Mouse (Mus musculus): ENCODE measurements around the gene Gm20388.

GRCm38 (mm10) chr8:121896476-121897145 lies 1986.0 kb downstream of the Gm20388 start:
- no peak for TF ChIP-seq CTCF (IDR thresholded peaks at IDR 0.05; ENCODE audit: low read depth, low read length)
- TF ChIP-seq POLR2AphosphoS5 (IDR thresholded peaks at IDR 0.05; ENCODE audit: insufficient replicate concordance, low read depth, low read length) = no peak
- TF ChIP-seq TAL1 (conservative IDR thresholded peaks at IDR 0.05; ENCODE audit: low read depth, low read length) = no peak
- TF ChIP-seq GATA1 (IDR thresholded peaks at IDR 0.05; ENCODE audit: borderline replicate concordance, low read length) = no peak
- TF ChIP-seq GATA2 (IDR thresholded peaks at IDR 0.05; ENCODE audit: borderline replicate concordance, low read depth, low read length) = no peak

All from G1E (cell line).